Mouse (Mus musculus) spleen, postnatal 14 days (tissue): Measurements from ENCODE around the gene Hk1.

Source experiments
- DNase-seq, 2 experiments: peaks; one replicate each; pipeline ENCODE4 v3.0.0; 2021 to 2022; ENCODE audit warnings: low spot score in 2 of 2

The Hk1 gene

DNA sequence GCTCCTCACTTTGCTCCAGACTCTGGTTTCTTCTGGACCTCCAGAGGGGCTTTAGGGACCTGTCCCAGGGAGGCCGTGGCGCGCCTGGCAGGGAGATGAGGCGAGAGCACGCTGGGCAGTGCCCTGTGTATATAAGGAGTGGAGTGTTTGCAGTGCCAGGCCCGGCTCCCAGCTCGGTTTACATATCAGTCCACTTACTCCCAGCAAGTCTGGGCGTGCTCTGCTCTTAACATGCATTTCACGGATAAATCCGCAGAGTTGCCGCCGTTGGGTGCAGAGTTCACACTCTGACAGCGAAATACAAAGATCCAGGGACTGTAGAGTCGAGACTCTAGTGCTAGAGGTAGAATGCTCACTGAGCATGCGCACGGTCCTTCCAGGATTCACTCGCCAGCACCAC, 156.9 kb downstream of the Hk1 start:
- DNase-seq = no peak

DNA sequence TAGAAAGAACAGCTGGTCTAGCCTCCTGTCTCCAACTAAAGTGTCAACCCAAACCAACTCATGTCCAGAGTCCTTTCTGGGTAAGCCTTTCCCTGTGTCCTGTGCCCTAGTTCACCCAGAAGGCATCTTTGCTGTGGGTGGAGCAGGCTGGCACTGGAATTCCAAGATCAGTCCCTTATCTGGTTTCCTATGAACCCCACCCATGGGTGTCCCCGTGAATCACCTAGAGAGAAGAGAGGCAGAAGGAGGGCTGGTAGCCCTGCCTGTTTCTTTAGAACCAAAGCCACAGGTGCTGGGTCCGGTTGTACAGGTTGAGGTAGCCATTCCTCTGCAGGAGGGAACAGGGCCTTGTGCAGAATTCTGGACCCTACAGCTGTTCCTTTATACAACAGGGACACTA, 158.1 kb downstream of the Hk1 start:
- no peak for DNase-seq

DNA sequence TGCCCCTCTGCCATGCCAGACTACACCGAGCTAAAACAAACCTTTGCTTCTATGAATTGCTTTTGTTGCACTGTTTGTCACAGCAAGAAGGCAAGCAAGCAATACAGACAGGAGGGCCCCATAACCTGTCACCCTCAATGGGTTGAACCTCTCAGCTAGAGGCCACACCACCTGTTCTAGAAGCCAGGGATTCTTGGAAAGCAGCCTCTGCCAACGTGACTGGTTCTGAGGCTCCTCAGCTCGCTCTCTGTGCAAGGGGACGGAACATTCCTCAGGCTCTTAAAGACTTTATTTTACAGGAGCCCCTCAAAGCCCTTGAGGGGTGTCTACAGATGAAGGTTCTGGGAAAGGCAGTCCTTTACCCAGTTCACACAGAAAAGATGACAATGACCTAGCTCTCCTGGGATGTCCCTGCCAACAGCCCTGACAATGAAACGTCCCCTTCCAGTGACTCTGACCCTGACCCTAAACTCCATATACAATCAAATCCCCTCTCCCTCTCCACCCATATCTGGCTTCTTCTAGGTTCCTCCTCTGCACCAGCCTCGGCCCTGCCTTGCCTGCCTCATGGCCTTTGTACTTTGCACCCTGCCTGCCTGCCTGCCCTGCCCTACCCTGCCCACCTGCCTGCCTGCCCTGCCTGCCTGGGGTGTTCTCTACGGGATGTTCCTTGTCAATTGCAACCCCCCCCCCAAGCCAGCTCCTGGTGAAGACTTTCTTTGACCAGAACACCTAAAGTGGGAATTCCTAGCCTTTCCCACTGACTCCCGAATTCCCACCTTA, 158.8 kb downstream of the Hk1 start:
- no peak for DNase-seq
